Mouse (Mus musculus): ENCODE measurements around the gene Hist1h3f. TPM values are rescaled to one million over a fixed set of nuclear protein-coding genes. Genes with fewer than 3 reads are reported as not detected.

The Hist1h3f gene
- total and polyA plus RNA-seq, 3 experiments, result 1.2 to 541 TPM; not detected in 1

- Histone ChIP-seq H3K79me2 (ENCODE audit: control insufficient read depth, insufficient read depth, low read length, poor library complexity) (peaks cover under 1% of the 10 kb centered on the region; the same call in 1 of the 2 replicates), H3K27me3 (ENCODE audit: control insufficient read depth in 1 of 2, insufficient read depth in 2 of 2, low read length in 2 of 2) (no peaks in the 10 kb centered on the region), H3K4me3 (ENCODE audit: control insufficient read depth in 1 of 2, insufficient read depth in 1 of 2, low read depth in 2 of 2, low read length in 2 of 2) (peak within 1 kb of the TSS in 1 of 2 experiments; percentile 21; a peak in 1 of 4 replicates), H3K4me1 (ENCODE audit: control insufficient read depth in 1 of 2, insufficient read depth in 2 of 2, low read length in 2 of 2) (peaks cover 0 to 10% of the 10 kb centered on the region in 2 experiments; a peak in 2 of 4 replicates), H3K36me3 (ENCODE audit: control insufficient read depth in 1 of 2, insufficient read depth in 2 of 2, low read length in 2 of 2) (peaks cover 0 to 47% of the 10 kb centered on the region in 2 experiments; a peak in 2 of 4 replicates), H3K9me3 (replicated peaks; ENCODE audit: insufficient read depth, low read length) (no peaks in the 10 kb centered on the region), H3K9ac (ENCODE audit: control insufficient read depth, low read depth, low read length, poor library complexity, severe bottlenecking) (peak within 1 kb of the TSS; percentile 80), H3K27ac (ENCODE audit: control insufficient read depth, low read depth, low read length) (peak within 1 kb of the TSS; percentile 84)
- peak; percentile 97 for DNase-seq (ENCODE audit: low read depth, low spot score)
- TF ChIP-seq POLR2AphosphoS5 (IDR thresholded peaks at IDR 0.05; ENCODE audit: borderline replicate concordance, low read depth, low read length) (peak; percentile 99), TBP (IDR thresholded peaks at IDR 0.05; ENCODE audit: low read depth, low read length) (peak; percentile 99), POLR2A (IDR thresholded peaks at IDR 0.05; ENCODE audit: control insufficient read depth in 1 of 2, insufficient read depth in 1 of 2, low read depth in 1 of 2, low read length in 2 of 2, poor library complexity in 1 of 2) (peak; percentile 99 to 100), TAL1 (IDR thresholded peaks at IDR 0.05; ENCODE audit: low read length) (0 out of 2 replicates have a peak, but pooled peaks have one; percentile 4), ZKSCAN1 (IDR thresholded peaks at IDR 0.05; ENCODE audit: low read depth, low read length) (no peak), UBTF (IDR thresholded peaks at IDR 0.05; ENCODE audit: borderline replicate concordance, insufficient read depth, low read depth, low read length) (peak; percentile 98)
Measured at GRCm38 (mm10) chr13:23581408-23582218, 37.8 kb downstream of the Hist1h3f start, which contains the start of gene Hist1h4d. TSS of gene Hist1h4d (plus strand) at chr13:23581598.

DNA sequence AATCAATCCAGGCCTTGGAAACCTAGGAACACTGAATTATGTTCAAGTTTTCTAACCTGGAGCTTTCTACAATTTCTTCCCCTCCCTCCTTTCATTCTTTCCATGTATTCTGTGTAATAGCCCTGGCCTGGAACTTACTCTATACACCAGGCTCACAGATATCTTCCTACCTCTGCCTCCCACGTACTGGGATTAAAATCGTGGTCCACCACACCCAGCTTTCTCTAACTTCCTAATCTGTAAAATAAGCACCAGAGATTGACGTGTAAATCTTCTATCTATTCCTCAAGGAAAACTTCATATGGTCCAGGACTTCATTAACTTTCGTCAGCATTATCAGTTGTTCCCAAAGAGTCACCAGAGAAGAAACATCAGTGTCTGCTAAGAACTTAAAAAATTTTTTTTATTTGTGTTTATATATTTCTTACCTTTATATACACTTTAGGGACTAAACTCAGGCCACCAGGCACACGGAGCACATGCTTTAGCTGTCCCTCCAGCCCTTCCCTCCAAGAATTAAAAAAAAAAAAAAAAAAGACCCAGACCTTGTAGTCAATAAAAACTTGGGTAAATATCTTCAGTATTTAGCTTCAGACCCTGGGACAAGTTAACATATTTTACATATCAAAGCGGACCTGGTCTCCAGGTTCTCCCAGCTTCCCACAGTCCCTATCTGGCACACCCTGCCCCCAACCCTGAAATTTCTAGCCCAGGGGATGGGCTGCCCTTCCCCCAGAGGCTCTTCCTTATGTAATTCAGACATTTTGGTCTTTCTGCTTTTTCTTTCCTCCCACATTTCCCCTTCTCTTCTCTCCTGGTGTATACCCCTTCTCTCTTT lies 38.6 kb downstream of the Hist1h3f start:
- Histone ChIP-seq H3K9ac (ENCODE audit: control insufficient read depth, low read depth, low read length, poor library complexity, severe bottlenecking) (peak overlapping the region; percentile 80), H3K4me1 (ENCODE audit: control insufficient read depth in 1 of 2, insufficient read depth in 2 of 2, low read length in 2 of 2) (peaks cover 0 to 10% of the 10 kb centered on the region in 2 experiments; a peak in 2 of 4 replicates), H3K27me3 (ENCODE audit: control insufficient read depth in 1 of 2, insufficient read depth in 2 of 2, low read length in 2 of 2) (no peaks in the 10 kb centered on the region), H3K27ac (ENCODE audit: control insufficient read depth, low read depth, low read length) (peak overlapping the region; percentile 83), H3K9me3 (replicated peaks; ENCODE audit: insufficient read depth, low read length) (no peaks in the 10 kb centered on the region), H3K79me2 (ENCODE audit: control insufficient read depth, insufficient read depth, low read length, poor library complexity) (no peaks in the 10 kb centered on the region; the same call in 1 of the 2 replicates), H3K36me3 (ENCODE audit: control insufficient read depth in 1 of 2, insufficient read depth in 2 of 2, low read length in 2 of 2) (peaks cover 0 to 45% of the 10 kb centered on the region in 2 experiments; a peak in 2 of 4 replicates), H3K4me3 (ENCODE audit: control insufficient read depth in 1 of 2, insufficient read depth in 1 of 2, low read depth in 2 of 2, low read length in 2 of 2) (peak overlapping the region in 1 of 2 experiments; percentile 21; a peak in 1 of 4 replicates)
- no peak for TF ChIP-seq USF2 (IDR thresholded peaks at IDR 0.05; ENCODE audit: borderline replicate concordance in 1 of 2, insufficient read depth in 1 of 2, low read depth in 1 of 2, low read length in 2 of 2)
- peak in 1 of 2 experiments; percentile 6; a peak in 1 of 4 replicates for TF ChIP-seq POLR2A (IDR thresholded peaks at IDR 0.05; ENCODE audit: control insufficient read depth in 1 of 2, insufficient read depth in 1 of 2, low read depth in 1 of 2, low read length in 2 of 2, poor library complexity in 1 of 2)
- peak; percentile 64 for DNase-seq (ENCODE audit: low read depth, low spot score)

Data from MEL (cell line).